Mouse (Mus musculus) B cell, adult 2 months (primary cell): Measurements from ENCODE around the gene Lcn5.
A peak's percentile ranks its signal among the peaks of the same experiment; 100 is the strongest.

Source experiments
- DNase-seq, 2 experiments: peaks; one replicate each; pipeline ENCODE4 v3.0.0; 2022

Gene Lcn5

DNA sequence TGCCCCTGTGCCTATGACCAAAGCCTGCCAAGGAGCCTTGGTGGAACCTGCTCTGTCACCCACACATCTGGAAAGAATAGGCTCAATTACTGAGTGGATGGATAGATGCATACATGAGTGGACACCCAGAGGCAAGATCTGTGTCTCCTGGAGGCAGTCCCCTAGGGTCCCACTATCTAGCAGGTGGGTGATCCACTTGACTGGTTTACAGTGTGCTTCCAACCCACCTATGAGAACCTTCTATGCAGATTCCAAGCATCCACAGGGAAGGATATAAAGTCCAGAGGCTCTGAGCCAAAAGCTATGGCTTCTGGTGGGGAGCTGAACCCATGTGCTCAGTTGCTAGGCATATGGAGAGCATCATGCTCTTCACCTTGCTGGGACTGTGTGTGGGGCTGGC is at the start of gene Lcn5:
TSS of gene Lcn5 (plus strand) at position 301 of the 400 bp plus-strand sequence.
- no peak for DNase-seq

DNA sequence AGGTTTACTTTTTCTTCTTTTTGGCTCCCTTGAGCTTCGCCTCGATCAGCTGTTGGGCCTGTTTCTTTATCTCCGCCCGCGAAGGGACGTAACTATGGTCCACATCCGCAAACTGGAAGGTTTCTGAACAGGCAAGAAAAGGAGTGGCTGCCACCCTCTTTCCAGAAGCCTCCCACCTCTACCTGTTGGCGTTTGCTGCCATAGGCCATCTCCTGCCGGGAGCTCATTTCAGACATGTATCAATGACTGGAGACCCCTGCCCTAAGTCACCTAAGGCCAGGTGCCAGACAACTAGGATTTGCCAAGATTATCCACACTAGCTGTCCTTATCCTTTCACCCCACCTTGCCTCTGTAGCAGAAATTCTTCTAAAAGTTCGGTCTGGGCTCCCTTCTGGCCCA is 49.1 kb upstream of the Lcn5 start:
- no peak for DNase-seq

GRCm38 (mm10) chr2:25616398-25616797 is 41.4 kb upstream of the Lcn5 start:
- DNase-seq, result no peak

DNA sequence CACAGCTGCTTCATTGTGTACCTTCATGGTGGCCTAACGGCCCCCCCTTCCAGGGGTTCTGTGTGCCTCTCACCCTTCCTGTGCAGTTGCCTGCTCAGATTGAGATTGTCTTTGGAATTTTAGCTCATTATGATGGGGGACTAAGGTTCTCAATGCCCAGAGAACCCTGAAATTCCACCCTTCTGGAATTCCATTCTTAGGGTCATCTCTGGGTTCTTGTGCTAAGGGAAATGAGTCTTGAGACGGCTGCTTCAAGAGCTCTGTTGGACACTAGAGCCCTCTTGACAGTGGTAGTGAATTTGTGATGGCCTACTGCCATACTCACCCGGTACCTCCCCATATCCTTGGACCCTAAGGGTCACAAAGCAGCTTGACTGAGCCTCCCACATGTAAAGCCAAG is 40.2 kb upstream of the Lcn5 start, which contains the start of gene Ccdc183:
TSS of gene Ccdc183 (minus strand) at position 101 of the 400 bp plus-strand sequence.
- DNase-seq, result no peak

DNA sequence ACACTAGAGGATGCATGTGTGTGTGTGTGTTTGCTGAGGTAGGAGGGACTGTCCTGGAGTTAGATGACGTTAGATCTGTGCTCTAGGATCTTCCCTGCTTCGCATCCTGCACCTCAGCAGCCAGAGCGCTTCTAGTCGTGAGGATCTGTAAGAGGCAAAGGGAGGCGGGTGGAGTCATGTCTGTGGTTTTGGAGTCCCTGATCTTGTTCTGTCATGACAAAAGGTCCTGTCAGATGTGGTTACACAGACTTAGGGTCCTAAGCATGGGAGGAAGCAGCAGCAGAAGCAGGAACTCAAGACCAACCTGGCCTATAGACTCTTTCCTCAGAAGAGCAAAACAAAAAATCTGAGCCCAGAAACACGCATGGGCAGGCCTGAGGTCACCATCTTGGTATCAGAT is 37.4 kb upstream of the Lcn5 start:
- no peak for DNase-seq

- no peak for DNase-seq
These were observed 36.9 kb upstream of the Lcn5 start for GRCm38 (mm10) chr2:25620852-25621228.

GRCm38 (mm10) chr2:25621229-25622200 is 36.2 kb upstream of the Lcn5 start, which contains the start of gene Tmem141:
Tmem141 (minus strand) TSS chr2:25622005.
- peak; percentile 72 for DNase-seq

DNA sequence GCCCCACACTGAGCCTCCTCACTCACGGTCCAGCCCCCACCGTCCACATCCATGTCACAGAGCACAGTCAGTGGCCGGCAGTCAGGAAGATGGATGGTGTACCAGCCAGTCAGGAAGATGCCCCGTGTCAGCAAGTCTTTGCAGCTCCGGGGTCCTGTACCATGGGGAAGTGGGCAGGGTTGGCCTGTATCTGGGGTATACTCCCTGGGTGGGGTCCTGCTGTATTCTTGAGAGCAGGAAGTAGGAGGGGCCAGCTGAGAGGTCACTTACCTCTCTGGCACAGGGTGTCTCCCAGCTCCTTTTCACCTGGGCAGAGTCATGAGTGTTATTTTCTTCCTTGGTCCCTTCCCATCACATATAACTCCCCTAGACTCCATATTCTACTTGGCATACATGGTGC is 31.8 kb upstream of the Lcn5 start:
- no peak for DNase-seq

GRCm38 (mm10) chr2:25627811-25628210 is 29.9 kb upstream of the Lcn5 start, which contains the start of gene Fcna:
Fcna (minus strand) TSS chr2:25628030.
- DNase-seq, result no peak

GRCm38 (mm10) chr2:25628738-25629137 is 29.0 kb upstream of the Lcn5 start:
- no peak for DNase-seq

DNA sequence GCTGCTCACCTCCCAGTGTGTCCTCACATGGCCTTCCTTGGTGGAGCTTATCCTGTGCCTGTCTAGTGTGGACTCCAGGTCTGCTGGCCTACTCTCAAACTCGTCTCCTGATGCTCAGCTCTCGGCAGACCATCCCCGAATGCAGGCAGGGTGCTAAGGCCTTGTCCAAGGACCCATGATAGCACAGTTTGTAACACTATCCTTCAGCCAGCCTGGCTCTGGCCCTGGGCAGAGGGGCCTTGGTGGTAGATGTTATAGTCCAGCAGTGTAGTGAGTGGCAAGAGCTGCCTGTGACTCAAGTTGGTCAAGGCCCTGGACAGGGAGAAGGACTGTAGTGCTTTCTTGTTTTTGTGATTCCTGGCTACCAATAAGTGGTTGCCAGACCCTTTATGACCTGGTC is 24.1 kb upstream of the Lcn5 start:
- no peak for DNase-seq

DNA sequence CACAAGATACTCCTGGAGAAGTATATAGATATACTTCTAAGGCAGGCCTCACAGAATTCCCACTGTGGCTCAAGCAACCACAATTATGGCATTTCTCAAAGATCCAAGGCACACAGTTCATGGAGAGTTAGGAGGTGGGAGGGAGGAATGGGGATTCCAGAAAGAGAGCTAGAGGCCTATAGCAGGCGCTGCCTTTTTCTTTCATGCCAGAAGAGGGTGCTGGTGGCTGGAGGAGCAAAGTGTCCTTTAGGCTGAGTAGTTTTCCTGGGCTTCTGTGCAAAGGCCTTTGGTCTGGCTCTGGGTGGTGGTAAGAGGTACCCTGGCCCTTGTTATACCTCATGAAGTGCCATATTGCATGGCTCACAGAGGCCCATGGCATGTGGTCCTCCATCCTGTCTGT is 23.7 kb upstream of the Lcn5 start:
- DNase-seq, result no peak

GRCm38 (mm10) chr2:25639890-25640289 is 17.9 kb upstream of the Lcn5 start:
- DNase-seq, result peak; percentile 59 to 66

GRCm38 (mm10) chr2:25652902-25653301 is 4.8 kb upstream of the Lcn5 start, which contains the start of gene Lcn8:
Lcn8 (plus strand) TSS chr2:25653120.
- no peak for DNase-seq

DNA sequence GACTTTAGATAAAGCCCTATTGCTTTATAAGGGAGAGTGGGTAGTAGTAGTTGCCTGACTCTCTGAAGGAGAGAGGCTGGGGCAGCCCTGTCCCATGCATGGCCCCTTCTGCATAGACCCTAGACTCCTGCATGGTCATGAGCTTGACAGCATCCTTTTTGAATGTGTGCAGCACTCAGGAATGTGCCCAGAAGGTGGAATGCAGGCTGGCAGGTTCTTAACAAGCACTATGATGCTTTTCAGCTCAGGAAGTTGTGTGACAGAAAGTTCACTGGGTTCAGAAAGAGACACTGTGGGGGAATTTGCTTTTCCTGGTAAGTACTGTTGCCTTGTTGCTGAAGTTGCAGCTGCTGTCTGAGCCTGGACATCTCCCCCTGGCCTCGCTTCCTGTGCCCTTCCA is 3.2 kb upstream of the Lcn5 start:
- no peak for DNase-seq

DNA sequence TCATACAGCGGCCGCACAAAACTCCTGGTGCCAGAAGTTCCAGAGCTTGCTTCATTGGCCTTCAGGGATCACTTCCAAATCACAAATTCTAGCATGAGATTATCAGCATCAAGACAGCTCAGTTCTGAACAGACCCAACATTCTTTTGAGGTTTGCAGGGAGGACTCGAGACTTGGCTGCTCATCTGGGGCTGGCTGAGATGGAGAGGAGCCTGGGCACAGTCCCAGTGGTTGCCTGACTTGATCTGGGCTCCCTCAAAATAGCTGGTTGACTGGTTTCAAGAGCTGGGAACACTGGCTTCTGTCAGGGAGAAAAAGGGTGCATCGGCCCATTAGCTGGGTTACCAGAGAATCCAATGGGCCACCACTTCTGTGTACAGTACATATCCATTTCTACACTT is 1.1 kb upstream of the Lcn5 start:
- DNase-seq, result no peak

- no peak for DNase-seq
These were observed 506 bp upstream of the Lcn5 start for GRCm38 (mm10) chr2:25657246-25657645.

GRCm38 (mm10) chr2:25660279-25660678 is 2.5 kb downstream of the Lcn5 start:
- DNase-seq, result no peak

DNA sequence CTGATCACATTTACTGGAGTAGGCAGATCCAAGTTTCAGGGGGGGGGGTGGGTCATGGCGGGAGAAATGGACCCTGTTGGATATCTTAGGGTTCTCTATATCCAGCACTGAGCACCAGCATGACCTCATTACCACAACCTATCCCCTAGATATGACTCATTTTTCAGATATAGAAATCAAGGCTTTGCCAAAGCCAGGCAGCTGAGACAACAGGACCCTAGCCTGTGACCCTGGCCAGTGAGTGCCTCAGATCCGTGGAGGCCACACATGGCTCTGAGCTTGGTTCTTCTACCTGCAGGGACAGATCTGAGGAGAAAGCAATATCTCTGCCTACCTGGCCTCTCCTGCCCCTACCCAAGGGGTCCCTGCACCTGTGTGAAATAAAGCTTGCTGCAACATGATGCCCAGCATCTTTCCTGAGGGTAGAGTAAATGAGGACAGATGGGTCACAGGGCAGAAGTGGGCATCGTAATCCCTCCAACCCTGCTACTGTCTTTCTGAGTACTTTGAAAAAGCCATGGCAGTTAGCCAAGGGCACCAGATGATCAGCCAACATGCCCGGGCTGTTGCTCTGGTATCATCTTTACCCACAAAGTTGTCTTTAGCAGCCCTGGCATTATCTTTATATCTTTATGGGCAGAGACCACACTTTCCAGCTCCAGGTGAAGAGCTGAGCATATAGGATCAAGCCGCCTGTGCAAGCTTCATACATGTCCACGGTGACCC is 3.7 kb downstream of the Lcn5 start:
- no peak for DNase-seq

DNA sequence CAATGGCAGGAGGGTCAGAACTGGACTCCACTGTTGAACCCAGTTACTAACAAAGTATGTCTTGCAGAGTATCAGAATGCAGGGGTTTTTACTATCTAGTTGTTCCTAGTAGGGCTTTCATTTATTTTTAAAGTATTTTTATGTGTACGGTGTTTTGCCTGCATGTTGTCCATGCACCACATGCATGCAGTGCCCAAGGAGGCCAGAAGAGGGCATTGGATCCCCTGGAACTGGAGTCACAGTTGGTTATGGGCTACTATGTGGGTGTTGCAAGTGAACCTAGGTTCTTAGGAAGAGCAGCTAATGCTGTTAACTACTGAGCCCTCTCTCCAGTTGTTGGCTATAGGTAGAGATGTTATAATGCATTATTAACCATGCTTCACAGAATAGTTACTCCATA is 5.8 kb downstream of the Lcn5 start:
- DNase-seq, result peak; percentile 56 to 64

DNA sequence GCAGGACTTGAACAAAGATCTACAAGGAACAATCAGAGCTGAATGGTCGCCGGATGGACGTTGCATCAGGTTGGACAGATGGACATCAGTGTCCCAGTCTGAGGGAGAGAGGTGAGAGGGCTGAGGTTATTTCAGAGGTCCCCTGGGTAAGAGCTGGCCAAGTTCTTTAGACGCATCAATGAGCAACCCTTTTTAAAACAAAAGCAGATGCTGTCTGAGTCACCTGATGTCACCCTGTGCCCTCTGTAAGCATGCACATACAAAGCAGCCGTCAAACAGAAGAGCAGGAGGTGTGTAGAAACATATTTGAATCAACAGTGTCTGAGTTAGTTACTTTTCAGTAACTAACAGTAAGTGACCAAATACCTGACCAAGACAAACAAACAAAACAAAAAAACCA is 6.4 kb downstream of the Lcn5 start:
- no peak for DNase-seq

GRCm38 (mm10) chr2:25666516-25666915 is 8.8 kb downstream of the Lcn5 start:
- no peak for DNase-seq

DNA sequence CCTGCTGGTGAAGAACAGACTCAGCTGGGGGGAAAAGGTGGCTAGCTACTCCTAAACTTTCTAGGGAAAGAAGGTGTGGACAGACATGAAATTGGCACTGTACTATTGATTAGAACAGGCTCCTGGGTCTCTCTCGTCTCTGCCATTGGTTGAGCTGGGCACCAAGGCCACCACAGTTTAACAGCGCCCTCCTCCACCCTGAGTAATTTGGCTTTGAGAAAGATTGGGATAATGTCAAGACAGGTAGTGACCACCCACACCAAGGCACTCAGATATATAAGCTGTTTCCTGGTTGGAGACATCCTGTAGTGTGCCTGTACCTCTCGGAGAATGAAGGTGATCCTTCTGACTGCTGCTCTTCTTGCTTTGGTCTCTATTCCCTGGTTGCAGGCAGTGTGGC is 18.7 kb downstream of the Lcn5 start, which contains the start of gene Lcn6:
TSS of gene Lcn6 (plus strand) at position 301 of the 400 bp plus-strand sequence.
- DNase-seq, result no peak

DNA sequence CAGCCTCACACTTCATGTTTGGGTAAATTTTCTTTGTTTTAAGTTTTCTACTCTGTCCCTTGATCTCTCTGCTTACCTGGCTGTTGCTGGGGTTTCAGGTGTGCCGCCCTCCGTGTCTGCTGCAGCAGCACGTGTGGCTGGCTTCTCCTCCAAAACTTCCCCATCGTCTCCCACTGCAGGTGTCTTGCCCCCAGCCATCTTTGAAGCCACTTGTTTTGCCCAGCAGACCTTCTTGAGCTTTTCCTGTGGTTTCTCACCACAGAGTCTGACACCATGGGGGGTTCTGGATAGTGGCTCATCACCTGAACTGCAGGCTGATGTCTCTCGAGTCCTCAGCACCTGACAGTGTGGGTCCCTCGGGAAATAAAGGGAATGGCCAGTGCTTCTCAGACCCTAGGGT is 21.8 kb downstream of the Lcn5 start:
- DNase-seq, result no peak
